8 mouse cellular contexts compared by ENCODE assay signal in the genomic region with DNA sequence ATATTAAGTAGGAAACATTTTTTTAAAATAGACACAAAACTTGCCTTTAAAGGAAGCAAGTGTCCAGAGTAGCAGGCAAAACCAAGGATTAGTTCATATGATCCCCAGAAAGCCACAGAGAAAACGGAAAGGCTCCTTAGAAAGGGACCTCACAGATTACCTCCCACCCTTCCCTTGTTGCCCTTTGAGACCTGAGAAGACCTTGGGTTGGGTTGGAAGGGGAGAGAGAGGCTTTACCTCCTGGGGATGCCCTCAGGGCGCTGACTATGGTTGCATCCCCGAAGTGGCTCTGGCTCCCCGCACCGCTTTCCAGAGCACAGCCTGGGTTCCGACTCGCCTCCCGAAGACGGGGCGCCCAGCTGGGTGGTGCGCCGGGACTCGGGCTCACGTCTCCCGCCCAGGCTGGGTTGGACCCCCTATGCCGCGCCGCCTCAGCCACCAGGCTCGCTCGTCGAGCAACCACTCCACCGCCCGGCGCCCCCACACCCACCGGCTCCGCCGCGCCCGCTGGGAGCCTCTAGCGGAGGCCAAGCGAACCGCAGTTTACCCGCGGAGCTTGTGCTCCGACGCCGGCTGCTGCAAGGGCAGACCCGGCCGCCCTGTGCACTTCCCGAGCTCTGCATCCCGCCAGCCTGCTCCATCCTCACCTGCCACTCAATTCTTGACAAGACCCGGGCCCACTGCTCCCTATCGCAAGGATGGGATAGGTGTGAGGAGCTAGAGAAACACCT. TPM values are rescaled to one million over a fixed set of nuclear protein-coding genes. Genes with fewer than 3 reads are reported as not detected.
DNase-seq lines count a peak whose midpoint lies in the region; ATAC-seq and TF ChIP-seq lines count a peak whose summit lies in the region.

No protein-coding gene starts in this region.

- peak; percentile 92 for ATAC-seq in forebrain, embryonic 11.5 days (replicated peaks; ENCODE audit: low FRiP score)
- ATAC-seq in hindbrain, embryonic 14.5 days (ENCODE audit: low FRiP score): peak; percentile 91
- ATAC-seq in midbrain, embryonic 14.5 days (ENCODE audit: low FRiP score, low TSS enrichment): peak; percentile 92

- H3K9me3 ChIP-seq in forebrain, embryonic 11.5 days (ENCODE audit: control insufficient read depth, low read length): no peaks in the 10 kb centered on the region
- H3K9me3 ChIP-seq in hindbrain, embryonic 14.5 days (ENCODE audit: control insufficient read depth, low read length): no peaks in the 10 kb centered on the region
- no peaks in the 10 kb centered on the region for H3K9me3 ChIP-seq in midbrain, embryonic 14.5 days (ENCODE audit: control insufficient read depth, low read length)

- H3K4me1 ChIP-seq in forebrain, embryonic 11.5 days (replicated peaks; ENCODE audit: control insufficient read depth, insufficient read depth, low read length): peaks cover 3% of the 10 kb centered on the region; the same call in 1 of the 2 replicates
- H3K4me1 ChIP-seq in hindbrain, embryonic 14.5 days (replicated peaks; ENCODE audit: control insufficient read depth, insufficient read depth, low read length): peaks cover 12% of the 10 kb centered on the region; the same call in 1 of the 2 replicates
- H3K4me1 ChIP-seq in midbrain, embryonic 14.5 days (ENCODE audit: control insufficient read depth, insufficient read depth, low read length): peaks cover 21% of the 10 kb centered on the region
- peaks cover 7% of the 10 kb centered on the region for H3K4me1 ChIP-seq in testis, adult 2 months (ENCODE audit: control insufficient read depth, insufficient read depth, low read length)

- H3K27ac ChIP-seq in forebrain, embryonic 11.5 days (ENCODE audit: low read depth, low read length): no peak overlapping the region
- H3K27ac ChIP-seq in hindbrain, embryonic 14.5 days: peak overlapping the region; percentile 55
- H3K27ac ChIP-seq in midbrain, embryonic 14.5 days (replicated peaks; ENCODE audit: low read depth, low read length): peak overlapping the region; percentile 54
- no peak overlapping the region for H3K27ac ChIP-seq in testis, adult 2 months (ENCODE audit: control insufficient read depth, insufficient read depth, low read depth, low read length)

- no peaks in the 10 kb centered on the region for H3K36me3 ChIP-seq in forebrain, embryonic 11.5 days (ENCODE audit: control insufficient read depth, insufficient read depth, low read length)
- no peaks in the 10 kb centered on the region for H3K36me3 ChIP-seq in hindbrain, embryonic 14.5 days (replicated peaks; ENCODE audit: control insufficient read depth, insufficient read depth)
- no peaks in the 10 kb centered on the region for H3K36me3 ChIP-seq in midbrain, embryonic 14.5 days (ENCODE audit: control insufficient read depth, insufficient read depth, low read length)
- H3K36me3 ChIP-seq in testis, adult 2 months (ENCODE audit: control insufficient read depth, insufficient read depth, low read length): no peaks in the 10 kb centered on the region

- H3K9ac ChIP-seq in forebrain, embryonic 11.5 days (ENCODE audit: low read length): peak overlapping the region; percentile 43
- H3K9ac ChIP-seq in hindbrain, embryonic 14.5 days: peak overlapping the region; percentile 76
- peak overlapping the region; percentile 59 for H3K9ac ChIP-seq in midbrain, embryonic 14.5 days (replicated peaks; ENCODE audit: low read length)

- intact Hi-C loops in heart, postnatal 36 days (cut with DNase I): no loop called here
- intact Hi-C loops in left cerebral cortex, postnatal 14 days (cut with DNase I): no loop called here

- peak overlapping the region; percentile 96 for H3K4me2 ChIP-seq in forebrain, embryonic 11.5 days (ENCODE audit: low read depth, low read length, severe bottlenecking)
- peak overlapping the region; percentile 93 for H3K4me2 ChIP-seq in hindbrain, embryonic 14.5 days (replicated peaks)
- H3K4me2 ChIP-seq in midbrain, embryonic 14.5 days (ENCODE audit: low read length): peak overlapping the region; percentile 92

- no peak for TF ChIP-seq POLR2A in testis, adult 2 months (IDR thresholded peaks at IDR 0.05; ENCODE audit: control insufficient read depth, low read depth, low read length)

- DNase-seq in heart, adult 11 months: peak; percentile 77
- no peak for DNase-seq in heart, postnatal 36 days
- peak; percentile 76 for DNase-seq in R1 (ENCODE audit: low read depth, low spot score)
- DNase-seq in forebrain, embryonic 11.5 days (ENCODE audit: low spot score): peak; percentile 91
- peak; percentile 87 for DNase-seq in hindbrain, embryonic 14.5 days (ENCODE audit: low spot score)
- DNase-seq in left cerebral cortex, postnatal 14 days (ENCODE audit: low spot score in 2 of 2): peak; percentile 70 to 83
- DNase-seq in midbrain, embryonic 14.5 days: peak; percentile 94

- peaks cover 37% of the 10 kb centered on the region for H3K27me3 ChIP-seq in forebrain, embryonic 11.5 days (ENCODE audit: control insufficient read depth, insufficient read depth, low read length)
- H3K27me3 ChIP-seq in hindbrain, embryonic 14.5 days (ENCODE audit: control insufficient read depth, insufficient read depth, low read length): peaks cover 28% of the 10 kb centered on the region
- H3K27me3 ChIP-seq in midbrain, embryonic 14.5 days (ENCODE audit: control insufficient read depth, insufficient read depth, low read length): peaks cover 32% of the 10 kb centered on the region
- no peaks in the 10 kb centered on the region for H3K27me3 ChIP-seq in testis, adult 2 months (ENCODE audit: control insufficient read depth, insufficient read depth, low read length)

- WGBS in forebrain, embryonic 11.5 days: 1% methylated on average over 42 of the region's 43 CpGs
- WGBS in hindbrain, embryonic 14.5 days: under 1% methylated on average over 42 of the region's 43 CpGs
- WGBS in midbrain, embryonic 14.5 days: under 1% methylated on average over 43 of the region's 43 CpGs

- H3K4me3 ChIP-seq in forebrain, embryonic 11.5 days (ENCODE audit: low read depth, low read length): peak overlapping the region; percentile 53
- H3K4me3 ChIP-seq in hindbrain, embryonic 14.5 days (replicated peaks; ENCODE audit: low read length): peak overlapping the region; percentile 71
- peak overlapping the region; percentile 63 for H3K4me3 ChIP-seq in midbrain, embryonic 14.5 days (replicated peaks; ENCODE audit: low read depth, low read length)
- no peak overlapping the region for H3K4me3 ChIP-seq in testis, adult 2 months (ENCODE audit: control insufficient read depth, low read depth, low read length)

- peak; percentile 19; the same call in 1 of the 2 replicates for TF ChIP-seq CTCF in testis, adult 2 months (IDR thresholded peaks at IDR 0.05; ENCODE audit: control insufficient read depth, insufficient read depth, insufficient replicate concordance, low read depth, low read length)

RNA-seq across cellular contexts. Expression of gene Lingo2, which starts 1.4 kb away (rescaled TPM):
- total RNA-seq in heart, postnatal 36 days (2021): not detected
- 2.8 and 3.1 TPM in 2 replicates for polyA plus RNA-seq in forebrain, embryonic 11.5 days (2014; fragmentation: Nextera tagmentation; extraction: Ambion mirVana)
- polyA plus RNA-seq in hindbrain, embryonic 14.5 days (2014; fragmentation: Nextera tagmentation; extraction: Ambion mirVana): 68.8 and 80.0 TPM in 2 replicates
- 10 to 100 TPM; 83.0 to 90.7 TPM for total RNA-seq in left cerebral cortex, postnatal 14 days (2021)
- polyA plus RNA-seq in midbrain, embryonic 14.5 days (2014; fragmentation: Nextera tagmentation; extraction: Ambion mirVana): 38.5 and 45.8 TPM in 2 replicates
- 0.10 and 0.12 TPM in 2 replicates for polyA plus RNA-seq in testis, adult 2 months (2012; rRNA removed)

Comparison
In these comparisons a context has a peak if more than half of its experiments do, and no peak if none do; other contexts are left out.
1. DNase-seq: peak in heart, adult 11 months (single experiment), R1 (single experiment), forebrain, embryonic 11.5 days (single experiment), hindbrain, embryonic 14.5 days (single experiment), left cerebral cortex, postnatal 14 days (2 of 2) and midbrain, embryonic 14.5 days (single experiment); none in heart, postnatal 36 days (0 of 2).
2. H3K27ac ChIP-seq: peak in hindbrain, embryonic 14.5 days (single experiment) and midbrain, embryonic 14.5 days (single experiment); none in forebrain, embryonic 11.5 days (single experiment) and testis, adult 2 months (single experiment).
3. Peak in every context shown above with its lines, with median percentiles within 50 percentile points of each other: ATAC-seq, H3K4me2 ChIP-seq and H3K9ac ChIP-seq.